Mouse (Mus musculus): ENCODE measurements around the gene Rps4x. TPM values are rescaled to one million over a fixed set of nuclear protein-coding genes. Genes with fewer than 3 reads are reported as not detected.
A peak's percentile ranks its signal among the peaks of the same experiment; 100 is the strongest.
"Not testable (repeated sequence)": the region's sequence is repeated elsewhere in the genome, so short reads cannot be mapped to it uniquely, and the experiment has no call there.

The Rps4x gene
- polyA plus RNA-seq (2014; fragmentation: Nextera tagmentation; extraction: Ambion mirVana), result 797 and 814 TPM in 2 replicates

- H3K4me1 ChIP-seq (ENCODE audit: control insufficient read depth, insufficient read depth, low read length), result no peaks in the 10 kb centered on the region
- H3K4me3 ChIP-seq (ENCODE audit: low read depth, low read length), result peak within 1 kb of the TSS; percentile 41
- ATAC-seq (replicated peaks; ENCODE audit: insufficient number of reproducible peaks, low FRiP score, low TSS enrichment, low read depth) (peak; percentile 87), DNase-seq (ENCODE audit: low spot score) (peak; percentile 83)
- 0 out of 2 replicates have a peak within 1 kb of the TSS, but pooled peaks have one; percentile 48 for H3K27ac ChIP-seq (replicated peaks; ENCODE audit: low read depth, low read length)
- 19% methylated on average over 37 of the region's 37 CpGs for WGBS
- no peaks in the 10 kb centered on the region for H3K27me3 ChIP-seq (ENCODE audit: control insufficient read depth, insufficient read depth, low read length)
- H3K4me2 ChIP-seq (ENCODE audit: low read depth, low read length), result peak within 1 kb of the TSS; percentile 54
- peak within 1 kb of the TSS; percentile 84 for H3K9ac ChIP-seq (replicated peaks; ENCODE audit: low read length)
- no peaks in the 10 kb centered on the region for H3K9me3 ChIP-seq (replicated peaks; ENCODE audit: control insufficient read depth, low read length)
- H3K36me3 ChIP-seq (replicated peaks; ENCODE audit: control insufficient read depth, insufficient read depth, low read depth, low read length), result peaks cover 2% of the 10 kb centered on the region; the same call in 1 of the 2 replicates
These were observed at the start of gene Rps4x for GRCm38 (mm10) chrX:102188712-102189497. Gene Rps4x (minus strand): TSS chrX:102189394.

- WGBS, result 14% methylated on average over 1 of the region's 1 CpGs
- peak; percentile 54 for DNase-seq (ENCODE audit: low spot score)
These were observed 29.9 kb upstream of the Rps4x start for GRCm38 (mm10) chrX:102219126-102219525.

GRCm38 (mm10) chrX:102215356-102215755, 26.2 kb upstream of the Rps4x start:
- H3K27me3 ChIP-seq (ENCODE audit: control insufficient read depth, insufficient read depth, low read length); H3K4me3 ChIP-seq (ENCODE audit: low read depth, low read length); ATAC-seq (replicated peaks; ENCODE audit: insufficient number of reproducible peaks, low FRiP score, low TSS enrichment, low read depth); H3K4me2 ChIP-seq (ENCODE audit: low read depth, low read length); H3K9me3 ChIP-seq (replicated peaks; ENCODE audit: control insufficient read depth, low read length); H3K4me1 ChIP-seq (ENCODE audit: control insufficient read depth, insufficient read depth, low read length); H3K9ac ChIP-seq (replicated peaks; ENCODE audit: low read length); H3K27ac ChIP-seq (replicated peaks; ENCODE audit: low read depth, low read length); H3K36me3 ChIP-seq (replicated peaks; ENCODE audit: control insufficient read depth, insufficient read depth, low read depth, low read length): not testable (repeated sequence)
- 49% methylated on average over 9 of the region's 9 CpGs for WGBS
- DNase-seq (ENCODE audit: low spot score), result peak; percentile 49

More at GRCm38 (mm10) chrX:102219126-102219525, 29.9 kb upstream of the Rps4x start:
- ATAC-seq (replicated peaks; ENCODE audit: insufficient number of reproducible peaks, low FRiP score, low TSS enrichment, low read depth), result no peak
- H3K9ac ChIP-seq (replicated peaks; ENCODE audit: low read length), result no peak overlapping the region
- H3K4me1 ChIP-seq (ENCODE audit: control insufficient read depth, insufficient read depth, low read length), result no peaks in the 10 kb centered on the region
- no peak overlapping the region for H3K4me3 ChIP-seq (ENCODE audit: low read depth, low read length)
- H3K4me2 ChIP-seq (ENCODE audit: low read depth, low read length), result no peak overlapping the region
- H3K27ac ChIP-seq (replicated peaks; ENCODE audit: low read depth, low read length), result no peak overlapping the region
- no peaks in the 10 kb centered on the region for H3K9me3 ChIP-seq (replicated peaks; ENCODE audit: control insufficient read depth, low read length)
- no peaks in the 10 kb centered on the region for H3K36me3 ChIP-seq (replicated peaks; ENCODE audit: control insufficient read depth, insufficient read depth, low read depth, low read length)
- no peaks in the 10 kb centered on the region for H3K27me3 ChIP-seq (ENCODE audit: control insufficient read depth, insufficient read depth, low read length)

GRCm38 (mm10) chrX:102190840-102191239, 1.6 kb upstream of the Rps4x start:
- no peaks in the 10 kb centered on the region for H3K27me3 ChIP-seq (ENCODE audit: control insufficient read depth, insufficient read depth, low read length)
- no peak for ATAC-seq (replicated peaks; ENCODE audit: insufficient number of reproducible peaks, low FRiP score, low TSS enrichment, low read depth)
- H3K36me3 ChIP-seq (replicated peaks; ENCODE audit: control insufficient read depth, insufficient read depth, low read depth, low read length), result peaks cover 2% of the 10 kb centered on the region; the same call in 1 of the 2 replicates
- no peak overlapping the region for H3K27ac ChIP-seq (replicated peaks; ENCODE audit: low read depth, low read length)
- no peak for DNase-seq (ENCODE audit: low spot score)
- 38% methylated on average over 1 of the region's 1 CpGs for WGBS
- H3K4me2 ChIP-seq (ENCODE audit: low read depth, low read length), result no peak overlapping the region
- no peaks in the 10 kb centered on the region for H3K4me1 ChIP-seq (ENCODE audit: control insufficient read depth, insufficient read depth, low read length)
- H3K4me3 ChIP-seq (ENCODE audit: low read depth, low read length), result no peak overlapping the region
- no peak overlapping the region for H3K9ac ChIP-seq (replicated peaks; ENCODE audit: low read length)
- no peaks in the 10 kb centered on the region for H3K9me3 ChIP-seq (replicated peaks; ENCODE audit: control insufficient read depth, low read length)

GRCm38 (mm10) chrX:102189581-102189980, 387 bp upstream of the Rps4x start:
- Histone ChIP-seq H3K36me3 (replicated peaks; ENCODE audit: control insufficient read depth, insufficient read depth, low read depth, low read length) (peaks cover 2% of the 10 kb centered on the region; the same call in 1 of the 2 replicates), H3K27ac (replicated peaks; ENCODE audit: low read depth, low read length) (no peak overlapping the region), H3K4me3 (ENCODE audit: low read depth, low read length) (no peak overlapping the region), H3K9me3 (replicated peaks; ENCODE audit: control insufficient read depth, low read length) (no peaks in the 10 kb centered on the region), H3K27me3 (ENCODE audit: control insufficient read depth, insufficient read depth, low read length) (no peaks in the 10 kb centered on the region), H3K4me2 (ENCODE audit: low read depth, low read length) (no peak overlapping the region; the same call in 1 of the 2 replicates), H3K4me1 (ENCODE audit: control insufficient read depth, insufficient read depth, low read length) (no peaks in the 10 kb centered on the region), H3K9ac (replicated peaks; ENCODE audit: low read length) (no peak overlapping the region)
- ATAC-seq (replicated peaks; ENCODE audit: insufficient number of reproducible peaks, low FRiP score, low TSS enrichment, low read depth) (no peak), DNase-seq (ENCODE audit: low spot score) (no peak)
- WGBS, result 48% methylated on average over 5 of the region's 5 CpGs

GRCm38 (mm10) chrX:102187023-102187699, 2.0 kb downstream of the Rps4x start:
- H3K9me3 ChIP-seq (replicated peaks; ENCODE audit: control insufficient read depth, low read length), result no peaks in the 10 kb centered on the region
- peak overlapping the region; percentile 23; the same call in 1 of the 2 replicates for H3K9ac ChIP-seq (replicated peaks; ENCODE audit: low read length)
- no peak overlapping the region for H3K27ac ChIP-seq (replicated peaks; ENCODE audit: low read depth, low read length)
- H3K27me3 ChIP-seq (ENCODE audit: control insufficient read depth, insufficient read depth, low read length), result no peaks in the 10 kb centered on the region
- peaks cover 2% of the 10 kb centered on the region; the same call in 1 of the 2 replicates for H3K36me3 ChIP-seq (replicated peaks; ENCODE audit: control insufficient read depth, insufficient read depth, low read depth, low read length)
- peak overlapping the region; percentile 41 for H3K4me3 ChIP-seq (ENCODE audit: low read depth, low read length)
- WGBS, result 52% methylated on average over 11 of the region's 11 CpGs
- no peaks in the 10 kb centered on the region for H3K4me1 ChIP-seq (ENCODE audit: control insufficient read depth, insufficient read depth, low read length)
- no peak for ATAC-seq (replicated peaks; ENCODE audit: insufficient number of reproducible peaks, low FRiP score, low TSS enrichment, low read depth)
- H3K4me2 ChIP-seq (ENCODE audit: low read depth, low read length), result peak overlapping the region; percentile 54
- DNase-seq (ENCODE audit: low spot score), result peak; percentile 23

- ATAC-seq (replicated peaks; ENCODE audit: insufficient number of reproducible peaks, low FRiP score, low TSS enrichment, low read depth) (no peak), DNase-seq (ENCODE audit: low spot score) (no peak)
- Histone ChIP-seq H3K9me3 (replicated peaks; ENCODE audit: control insufficient read depth, low read length) (no peaks in the 10 kb centered on the region), H3K27ac (replicated peaks; ENCODE audit: low read depth, low read length) (no peak overlapping the region), H3K4me2 (ENCODE audit: low read depth, low read length) (no peak overlapping the region), H3K4me3 (ENCODE audit: low read depth, low read length) (no peak overlapping the region), H3K9ac (replicated peaks; ENCODE audit: low read length) (no peak overlapping the region), H3K27me3 (ENCODE audit: control insufficient read depth, insufficient read depth, low read length) (no peaks in the 10 kb centered on the region), H3K36me3 (replicated peaks; ENCODE audit: control insufficient read depth, insufficient read depth, low read depth, low read length) (peaks cover 2% of the 10 kb centered on the region; the same call in 1 of the 2 replicates), H3K4me1 (ENCODE audit: control insufficient read depth, insufficient read depth, low read length) (no peaks in the 10 kb centered on the region)
These were observed 6.6 kb downstream of the Rps4x start for GRCm38 (mm10) chrX:102182575-102182974.

Data from embryonic facial prominence, embryonic 11.5 days (tissue).